Mouse (Mus musculus): Measurements from ENCODE around the gene Nat10. TPM values are rescaled to one million over a fixed set of nuclear protein-coding genes. Genes with fewer than 3 reads are reported as not detected.

Gene Nat10
- polyA plus RNA-seq, 1 experiment from 2014 or later: 38.5 TPM

- WGBS: 0% methylated on average over 41 of the region's 42 CpGs
- ATAC-seq (replicated peaks; ENCODE audit: low FRiP score): peak; percentile 54
- H3K36me3 ChIP-seq (ENCODE audit: control insufficient read depth, insufficient read depth, low read length): peaks cover 5% of the 10 kb centered on the region; the same call in 1 of the 2 replicates
- peak overlapping the region; percentile 97 for H3K4me3 ChIP-seq (ENCODE audit: low read depth, low read length)
- peak overlapping the region; percentile 59 for H3K4me2 ChIP-seq (ENCODE audit: low read depth, low read length, severe bottlenecking)
- peak; percentile 82 for DNase-seq (ENCODE audit: low spot score)
- 0 out of 2 replicates have a peak, but pooled peaks cover 6% of the 10 kb centered on the region for H3K4me1 ChIP-seq (replicated peaks; ENCODE audit: control insufficient read depth, insufficient read depth, low read length)
- H3K9me3 ChIP-seq (ENCODE audit: control insufficient read depth, low read length): no peaks in the 10 kb centered on the region
- H3K9ac ChIP-seq (ENCODE audit: low read length): peak overlapping the region; percentile 99
- no peaks in the 10 kb centered on the region for H3K27me3 ChIP-seq (ENCODE audit: control insufficient read depth, insufficient read depth, low read length)
- H3K27ac ChIP-seq (ENCODE audit: low read depth, low read length): peak overlapping the region; percentile 100
Measured at GRCm38 (mm10) chr2:103796211-103796860, 35.3 kb upstream of the Nat10 start.

- Histone ChIP-seq H3K4me3 (ENCODE audit: low read depth, low read length) (peak overlapping the region; percentile 97), H3K9me3 (ENCODE audit: control insufficient read depth, low read length) (no peaks in the 10 kb centered on the region), H3K4me1 (replicated peaks; ENCODE audit: control insufficient read depth, insufficient read depth, low read length) (0 out of 2 replicates have a peak, but pooled peaks cover 6% of the 10 kb centered on the region), H3K9ac (ENCODE audit: low read length) (peak overlapping the region; percentile 99), H3K27ac (ENCODE audit: low read depth, low read length) (peak overlapping the region; percentile 100), H3K4me2 (ENCODE audit: low read depth, low read length, severe bottlenecking) (peak overlapping the region; percentile 59), H3K27me3 (ENCODE audit: control insufficient read depth, insufficient read depth, low read length) (no peaks in the 10 kb centered on the region), H3K36me3 (ENCODE audit: control insufficient read depth, insufficient read depth, low read length) (peaks cover 7% of the 10 kb centered on the region; the same call in 1 of the 2 replicates)
- WGBS: 0% methylated on average over 11 of the region's 11 CpGs
- DNase-seq (ENCODE audit: low spot score) (peak; percentile 88), ATAC-seq (replicated peaks; ENCODE audit: low FRiP score) (peak; percentile 81)
Measured at GRCm38 (mm10) chr2:103795843-103796210, 34.8 kb upstream of the Nat10 start.

- Histone ChIP-seq H3K27ac (ENCODE audit: low read depth, low read length) (no peak overlapping the region), H3K36me3 (ENCODE audit: control insufficient read depth, insufficient read depth, low read length) (peaks cover 10% of the 10 kb centered on the region; the same call in 1 of the 2 replicates), H3K9me3 (ENCODE audit: control insufficient read depth, low read length) (no peaks in the 10 kb centered on the region), H3K9ac (ENCODE audit: low read length) (no peak overlapping the region), H3K27me3 (ENCODE audit: control insufficient read depth, insufficient read depth, low read length) (no peaks in the 10 kb centered on the region), H3K4me2 (ENCODE audit: low read depth, low read length, severe bottlenecking) (no peak overlapping the region), H3K4me3 (ENCODE audit: low read depth, low read length) (no peak overlapping the region), H3K4me1 (replicated peaks; ENCODE audit: control insufficient read depth, insufficient read depth, low read length) (0 out of 2 replicates have a peak, but pooled peaks cover 6% of the 10 kb centered on the region)
- ATAC-seq (replicated peaks; ENCODE audit: low FRiP score) (no peak), DNase-seq (ENCODE audit: low spot score) (no peak)
- WGBS: 81% methylated on average over 1 of the region's 1 CpGs
Measured at GRCm38 (mm10) chr2:103792009-103792408, 30.9 kb upstream of the Nat10 start.

GRCm38 (mm10) chr2:103785735-103786134 lies 24.7 kb upstream of the Nat10 start:
- no peak overlapping the region for H3K4me2 ChIP-seq (ENCODE audit: low read depth, low read length, severe bottlenecking)
- DNase-seq (ENCODE audit: low spot score) (no peak), ATAC-seq (replicated peaks; ENCODE audit: low FRiP score) (no peak)
- H3K36me3 ChIP-seq (ENCODE audit: control insufficient read depth, insufficient read depth, low read length): peaks cover 8% of the 10 kb centered on the region
- no peaks in the 10 kb centered on the region for H3K9me3 ChIP-seq (ENCODE audit: control insufficient read depth, low read length)
- no peak overlapping the region for H3K4me3 ChIP-seq (ENCODE audit: low read depth, low read length)
- no peak overlapping the region for H3K9ac ChIP-seq (ENCODE audit: low read length)
- H3K27me3 ChIP-seq (ENCODE audit: control insufficient read depth, insufficient read depth, low read length): no peaks in the 10 kb centered on the region
- no peak overlapping the region for H3K27ac ChIP-seq (ENCODE audit: low read depth, low read length)
- 98% methylated on average over 1 of the region's 1 CpGs for WGBS
- 0 out of 2 replicates have a peak, but pooled peaks cover 2% of the 10 kb centered on the region for H3K4me1 ChIP-seq (replicated peaks; ENCODE audit: control insufficient read depth, insufficient read depth, low read length)

- WGBS: 90% methylated on average over 4 of the region's 4 CpGs
- H3K36me3 ChIP-seq (ENCODE audit: control insufficient read depth, insufficient read depth, low read length): peaks cover 10% of the 10 kb centered on the region
- H3K9ac ChIP-seq (ENCODE audit: low read length): no peak overlapping the region
- no peaks in the 10 kb centered on the region for H3K27me3 ChIP-seq (ENCODE audit: control insufficient read depth, insufficient read depth, low read length)
- H3K4me3 ChIP-seq (ENCODE audit: low read depth, low read length): no peak overlapping the region
- DNase-seq (ENCODE audit: low spot score): no peak
- no peaks in the 10 kb centered on the region for H3K9me3 ChIP-seq (ENCODE audit: control insufficient read depth, low read length)
- H3K4me1 ChIP-seq (replicated peaks; ENCODE audit: control insufficient read depth, insufficient read depth, low read length): no peaks in the 10 kb centered on the region
- ATAC-seq (replicated peaks; ENCODE audit: low FRiP score): no peak
- no peak overlapping the region for H3K27ac ChIP-seq (ENCODE audit: low read depth, low read length)
- no peak overlapping the region for H3K4me2 ChIP-seq (ENCODE audit: low read depth, low read length, severe bottlenecking)
Measured at GRCm38 (mm10) chr2:103784621-103785020, 23.6 kb upstream of the Nat10 start.

GRCm38 (mm10) chr2:103762492-103762891 lies 1.4 kb upstream of the Nat10 start:
- Histone ChIP-seq H3K27me3 (ENCODE audit: control insufficient read depth, insufficient read depth, low read length) (no peaks in the 10 kb centered on the region), H3K9me3 (ENCODE audit: control insufficient read depth, low read length) (no peaks in the 10 kb centered on the region), H3K36me3 (ENCODE audit: control insufficient read depth, insufficient read depth, low read length) (peaks cover 4% of the 10 kb centered on the region; the same call in 1 of the 2 replicates), H3K9ac (ENCODE audit: low read length) (no peak overlapping the region), H3K4me1 (replicated peaks; ENCODE audit: control insufficient read depth, insufficient read depth, low read length) (no peaks in the 10 kb centered on the region), H3K4me3 (ENCODE audit: low read depth, low read length) (no peak overlapping the region), H3K27ac (ENCODE audit: low read depth, low read length) (no peak overlapping the region), H3K4me2 (ENCODE audit: low read depth, low read length, severe bottlenecking) (no peak overlapping the region)
- ATAC-seq (replicated peaks; ENCODE audit: low FRiP score): no peak
- no peak for DNase-seq (ENCODE audit: low spot score)
- WGBS: 77% methylated on average over 1 of the region's 1 CpGs

GRCm38 (mm10) chr2:103761993-103762392 lies 923 bp upstream of the Nat10 start:
- no peaks in the 10 kb centered on the region for H3K4me1 ChIP-seq (replicated peaks; ENCODE audit: control insufficient read depth, insufficient read depth, low read length)
- DNase-seq (ENCODE audit: low spot score) (no peak), ATAC-seq (replicated peaks; ENCODE audit: low FRiP score) (no peak)
- H3K4me2 ChIP-seq (ENCODE audit: low read depth, low read length, severe bottlenecking): peak overlapping the region; percentile 46; the same call in 1 of the 2 replicates
- no peaks in the 10 kb centered on the region for H3K27me3 ChIP-seq (ENCODE audit: control insufficient read depth, insufficient read depth, low read length)
- WGBS: 37% methylated on average over 4 of the region's 4 CpGs
- H3K9me3 ChIP-seq (ENCODE audit: control insufficient read depth, low read length): no peaks in the 10 kb centered on the region
- peaks cover 4% of the 10 kb centered on the region; the same call in 1 of the 2 replicates for H3K36me3 ChIP-seq (ENCODE audit: control insufficient read depth, insufficient read depth, low read length)
- no peak overlapping the region for H3K9ac ChIP-seq (ENCODE audit: low read length)
- H3K27ac ChIP-seq (ENCODE audit: low read depth, low read length): no peak overlapping the region
- H3K4me3 ChIP-seq (ENCODE audit: low read depth, low read length): peak overlapping the region; percentile 63; the same call in 1 of the 2 replicates

- Histone ChIP-seq H3K9ac (ENCODE audit: low read length) (peak overlapping the region; percentile 68), H3K4me2 (ENCODE audit: low read depth, low read length, severe bottlenecking) (peak overlapping the region; percentile 46), H3K9me3 (ENCODE audit: control insufficient read depth, low read length) (no peaks in the 10 kb centered on the region), H3K27me3 (ENCODE audit: control insufficient read depth, insufficient read depth, low read length) (no peaks in the 10 kb centered on the region), H3K4me3 (ENCODE audit: low read depth, low read length) (peak overlapping the region; percentile 63), H3K4me1 (replicated peaks; ENCODE audit: control insufficient read depth, insufficient read depth, low read length) (no peaks in the 10 kb centered on the region), H3K36me3 (ENCODE audit: control insufficient read depth, insufficient read depth, low read length) (no peaks in the 10 kb centered on the region), H3K27ac (ENCODE audit: low read depth, low read length) (no peak overlapping the region; the same call in 1 of the 2 replicates)
- ATAC-seq (replicated peaks; ENCODE audit: low FRiP score): 0 out of 2 replicates have a peak, but pooled peaks have one; percentile 8
- DNase-seq (ENCODE audit: low spot score): no peak
- under 1% methylated on average over 12 of the region's 12 CpGs for WGBS
Measured at GRCm38 (mm10) chr2:103760421-103760820, 649 bp downstream of the Nat10 start.

All from forebrain, embryonic 11.5 days (tissue).